Mouse (Mus musculus) forebrain, embryonic 15.5 days (tissue): ENCODE results near the gene Kcnj6. TPM values are rescaled to one million over a fixed set of nuclear protein-coding genes. Genes with fewer than 3 reads are reported as not detected.

Experiments
- ATAC-seq: fragments of 200-750 bp; cut with Nextera tagmentation; replicated peaks from 2 replicates; pipeline ENCODE4 v1.8.0; 2017; ENCODE audit warnings: mild to moderate bottlenecking, moderate TSS enrichment, moderate library complexity
- H3K27ac ChIP-seq: fragments of 300-500 bp; sonication (generic); replicated peaks from 2 replicates; pipeline ENCODE4 v1.5.1; 2015; ENCODE audit warnings: mild to moderate bottlenecking, inconsistent platforms
- H3K27me3 ChIP-seq: fragments of 300-500 bp; sonication (generic); 2 replicates; pipeline ENCODE4 v1.6.1; 2015; ENCODE audit warnings: inconsistent platforms
- H3K36me3 ChIP-seq: fragments of 300-500 bp; sonication (generic); 2 replicates; pipeline ENCODE4 v1.6.1; 2015; ENCODE audit warnings: mild to moderate bottlenecking, inconsistent platforms
- H3K4me1 ChIP-seq: fragments of 300-500 bp; sonication (generic); 2 replicates; pipeline ENCODE4 v1.6.1; 2015; ENCODE audit warnings: inconsistent platforms
- H3K4me2 ChIP-seq: fragments of 300-500 bp; sonication (generic); replicated peaks from 2 replicates; pipeline ENCODE4 v1.6.1; 2015; ENCODE audit warnings: mild to moderate bottlenecking, inconsistent platforms
- H3K4me3 ChIP-seq: fragments of 300-500 bp; sonication (generic); 2 replicates; pipeline ENCODE4 v1.5.1; 2015; ENCODE audit warnings: mild to moderate bottlenecking, inconsistent platforms
- H3K9ac ChIP-seq: fragments of 300-500 bp; sonication (generic); replicated peaks from 2 replicates; pipeline ENCODE4 v1.6.1; 2015; ENCODE audit warnings: mild to moderate bottlenecking, inconsistent platforms
- H3K9me3 ChIP-seq: fragments of 300-500 bp; sonication (generic); 2 replicates; pipeline ENCODE4 v1.6.1; 2016; ENCODE audit warnings: inconsistent platforms
- WGBS: fragments of 180-500 bp; shearing (Covaris S2); methylation state at CpG from one replicate; pipeline ENCODE4 v1.1.7; 2015; ENCODE audit warnings: mixed read lengths; 5-methylcytosine and 5-hydroxymethylcytosine counted together
- polyA plus RNA-seq: library from polyadenylated mRNA; unstranded; fragments of >200 nt; fragmentation: Nextera tagmentation; extraction: Ambion mirVana; gene quantifications from 2 replicates; pipeline ENCODE4 v1.2.1, GENCODE M21; 2015

Gene Kcnj6
- polyA plus RNA-seq, 1 experiment from 2014 or later: 1.7 TPM

DNA sequence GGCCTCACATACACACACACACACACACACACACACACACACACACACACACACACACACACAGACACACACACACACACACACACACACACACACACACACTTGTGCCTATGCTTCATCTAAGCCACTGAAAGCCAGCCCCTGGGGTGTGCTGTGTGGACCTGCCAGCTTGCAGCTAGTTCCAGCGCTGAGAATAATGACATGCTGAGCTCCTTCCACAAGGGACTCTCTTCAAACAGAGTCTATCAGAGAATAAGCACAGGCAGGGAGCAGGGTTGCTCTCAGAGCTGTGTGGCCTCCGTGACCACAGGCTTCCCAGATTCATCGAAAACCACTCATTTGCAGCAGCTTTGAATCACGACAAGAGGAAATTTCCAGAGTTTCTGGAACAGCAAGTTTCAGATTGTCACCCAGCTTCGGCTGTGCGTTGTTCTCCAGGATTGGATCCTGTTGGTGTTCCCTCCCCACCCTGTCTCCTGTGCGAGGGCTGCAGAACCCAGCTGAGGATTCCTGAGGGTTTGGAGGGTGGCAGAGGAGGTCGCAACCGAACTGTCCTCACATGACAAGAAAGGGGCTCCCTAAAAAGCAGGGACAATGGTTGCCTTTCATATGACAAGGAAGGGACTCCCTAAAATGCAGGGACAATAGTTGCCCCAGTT, 124.8 kb downstream of the Kcnj6 start:
- no peaks in the 10 kb centered on the region for H3K27me3 ChIP-seq
- H3K9ac ChIP-seq: no peak overlapping the region
- no peaks in the 10 kb centered on the region; the same call in 1 of the 2 replicates for H3K4me1 ChIP-seq
- no peaks in the 10 kb centered on the region for H3K36me3 ChIP-seq
- no peak overlapping the region for H3K27ac ChIP-seq
- 32% methylated on average over 9 of the region's 9 CpGs for WGBS
- no peak overlapping the region for H3K4me3 ChIP-seq
- no peak for ATAC-seq
- H3K9me3 ChIP-seq: no peaks in the 10 kb centered on the region
- H3K4me2 ChIP-seq: no peak overlapping the region

DNA sequence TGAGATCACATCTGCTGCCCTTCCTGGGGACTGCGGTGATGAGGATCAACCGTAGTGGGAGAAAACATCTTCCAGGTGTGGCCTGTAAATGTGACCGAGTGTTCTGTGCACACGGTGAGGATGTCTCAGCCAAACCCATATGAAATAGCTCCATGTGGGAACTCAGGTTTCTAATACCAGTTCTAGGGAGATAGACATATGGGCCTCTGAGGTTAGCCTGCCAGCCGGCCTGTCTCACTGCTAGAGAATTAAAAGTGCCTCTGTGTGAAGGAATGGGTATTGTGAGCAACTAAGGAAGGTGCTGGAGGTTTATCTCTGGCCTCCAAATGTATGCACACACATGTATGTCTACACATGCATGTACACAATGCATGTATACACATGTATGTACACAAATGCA, 129.1 kb downstream of the Kcnj6 start:
- WGBS: 93% methylated on average over 5 of the region's 5 CpGs
- Histone ChIP-seq H3K27ac (no peak overlapping the region), H3K36me3 (no peaks in the 10 kb centered on the region), H3K4me1 (no peaks in the 10 kb centered on the region; the same call in 1 of the 2 replicates), H3K9ac (no peak overlapping the region), H3K4me2 (no peak overlapping the region), H3K27me3 (no peaks in the 10 kb centered on the region), H3K4me3 (no peak overlapping the region), H3K9me3 (no peaks in the 10 kb centered on the region)
- no peak for ATAC-seq

DNA sequence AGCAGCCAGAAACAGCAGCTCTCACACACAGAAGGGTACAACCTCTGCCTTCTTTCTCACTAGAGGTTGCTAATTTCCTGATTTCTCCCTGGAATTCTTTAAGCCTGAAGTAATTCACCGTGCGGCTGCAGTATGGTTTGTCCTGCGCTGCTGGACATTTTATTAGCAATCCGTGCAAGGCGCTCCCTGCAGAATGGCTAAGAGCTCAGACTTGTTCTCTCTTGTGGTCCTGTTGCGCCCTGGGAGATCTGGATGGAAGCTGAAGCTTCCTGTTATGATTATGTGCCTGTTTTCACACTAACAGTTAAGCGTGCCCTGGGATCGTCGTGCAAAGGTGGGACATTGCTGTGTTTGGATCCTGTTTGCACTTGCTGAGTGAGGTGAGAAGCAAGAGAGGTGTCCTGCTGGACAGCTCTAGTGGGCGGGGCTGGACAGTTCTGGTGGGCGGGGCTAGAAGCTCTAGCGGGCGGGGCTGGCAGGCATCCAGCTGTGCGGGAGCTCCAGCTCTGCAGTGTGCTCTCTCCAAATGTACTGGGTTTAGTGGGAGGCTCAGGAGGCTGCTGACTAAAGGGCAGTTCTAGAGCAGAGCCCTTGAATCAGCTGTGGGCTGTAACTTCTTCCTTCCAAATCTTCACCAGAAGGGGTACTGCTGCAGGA, 131.1 kb downstream of the Kcnj6 start:
- 51% methylated on average over 14 of the region's 14 CpGs for WGBS
- H3K4me3 ChIP-seq: no peak overlapping the region
- no peak overlapping the region for H3K27ac ChIP-seq
- no peak overlapping the region for H3K9ac ChIP-seq
- H3K4me1 ChIP-seq: no peaks in the 10 kb centered on the region
- no peaks in the 10 kb centered on the region for H3K9me3 ChIP-seq
- ATAC-seq: no peak
- no peaks in the 10 kb centered on the region for H3K27me3 ChIP-seq
- no peaks in the 10 kb centered on the region for H3K36me3 ChIP-seq
- H3K4me2 ChIP-seq: no peak overlapping the region

DNA sequence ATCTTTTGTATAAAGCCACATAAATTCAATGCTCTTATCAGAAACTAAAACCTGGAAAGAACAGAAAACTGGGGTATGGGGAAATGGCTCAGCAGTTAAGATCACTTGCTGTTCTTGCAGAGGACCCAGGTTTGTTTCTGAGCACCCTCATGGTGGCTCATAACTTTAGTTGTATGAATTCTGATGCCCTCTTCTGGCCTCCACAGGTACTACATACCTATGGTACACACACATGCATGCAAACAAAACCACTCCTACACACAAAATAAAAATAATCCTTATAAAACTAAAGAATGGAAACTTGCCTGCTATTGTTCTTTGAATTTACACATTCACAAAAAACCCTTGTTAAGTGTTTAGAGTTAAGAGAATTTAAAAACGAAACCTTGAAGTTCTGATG, 131.7 kb downstream of the Kcnj6 start:
- H3K9ac ChIP-seq: no peak overlapping the region
- no peak overlapping the region for H3K4me3 ChIP-seq
- no peak for ATAC-seq
- no peaks in the 10 kb centered on the region for H3K4me1 ChIP-seq
- no peaks in the 10 kb centered on the region for H3K9me3 ChIP-seq
- WGBS: 81% methylated on average over 1 of the region's 1 CpGs
- no peak overlapping the region for H3K4me2 ChIP-seq
- no peaks in the 10 kb centered on the region for H3K36me3 ChIP-seq
- no peaks in the 10 kb centered on the region for H3K27me3 ChIP-seq
- no peak overlapping the region for H3K27ac ChIP-seq

DNA sequence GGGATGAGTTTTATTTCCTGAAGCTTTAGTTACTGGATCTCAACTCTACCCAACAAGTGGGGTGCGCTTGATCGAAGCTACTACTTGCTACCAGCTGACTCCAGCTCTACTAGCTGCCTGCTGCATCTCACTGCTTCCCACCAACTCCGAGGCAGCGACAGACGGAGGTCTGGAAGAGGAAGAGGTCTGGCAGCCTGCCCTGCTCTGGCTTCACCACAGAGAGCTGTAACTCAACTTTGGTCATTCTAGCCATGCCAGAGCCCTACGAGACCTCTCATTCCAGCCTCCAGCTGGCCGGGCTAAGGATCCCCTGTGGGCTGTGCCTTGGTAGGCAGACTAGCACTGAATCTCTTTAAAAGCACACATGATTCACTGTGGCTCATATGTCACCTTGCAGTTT, 132.4 kb downstream of the Kcnj6 start:
- no peak for ATAC-seq
- H3K9me3 ChIP-seq: no peaks in the 10 kb centered on the region
- no peak overlapping the region for H3K9ac ChIP-seq
- H3K4me1 ChIP-seq: no peaks in the 10 kb centered on the region
- no peak overlapping the region for H3K27ac ChIP-seq
- no peak overlapping the region for H3K4me2 ChIP-seq
- WGBS: 92% methylated on average over 7 of the region's 7 CpGs
- H3K36me3 ChIP-seq: no peaks in the 10 kb centered on the region
- no peak overlapping the region for H3K4me3 ChIP-seq
- H3K27me3 ChIP-seq: no peaks in the 10 kb centered on the region

DNA sequence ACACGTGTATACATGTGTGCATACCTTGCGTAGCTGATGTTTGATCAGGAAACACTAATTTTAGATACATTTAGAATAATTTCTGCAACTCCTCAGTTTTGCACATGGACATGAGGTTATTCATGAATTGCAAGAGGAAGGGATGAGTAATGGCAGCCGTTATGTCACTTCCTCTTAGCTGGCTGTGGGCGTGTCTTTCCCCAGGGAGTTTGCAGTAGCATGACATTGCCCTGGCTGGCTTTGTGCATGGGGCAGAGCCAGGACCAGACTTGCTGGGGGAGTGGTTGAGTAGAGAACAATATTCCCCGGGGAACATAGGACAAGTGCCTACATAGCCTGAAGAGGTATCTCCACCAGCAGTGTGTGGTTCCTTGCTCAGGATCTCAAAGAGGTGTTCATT, 134.0 kb downstream of the Kcnj6 start:
- no peaks in the 10 kb centered on the region for H3K36me3 ChIP-seq
- H3K4me1 ChIP-seq: no peaks in the 10 kb centered on the region
- H3K4me3 ChIP-seq: no peak overlapping the region
- H3K27me3 ChIP-seq: no peaks in the 10 kb centered on the region
- H3K9ac ChIP-seq: no peak overlapping the region
- no peak overlapping the region for H3K27ac ChIP-seq
- no peak for ATAC-seq
- no peak overlapping the region for H3K4me2 ChIP-seq
- no peaks in the 10 kb centered on the region for H3K9me3 ChIP-seq
- 90% methylated on average over 5 of the region's 5 CpGs for WGBS

DNA sequence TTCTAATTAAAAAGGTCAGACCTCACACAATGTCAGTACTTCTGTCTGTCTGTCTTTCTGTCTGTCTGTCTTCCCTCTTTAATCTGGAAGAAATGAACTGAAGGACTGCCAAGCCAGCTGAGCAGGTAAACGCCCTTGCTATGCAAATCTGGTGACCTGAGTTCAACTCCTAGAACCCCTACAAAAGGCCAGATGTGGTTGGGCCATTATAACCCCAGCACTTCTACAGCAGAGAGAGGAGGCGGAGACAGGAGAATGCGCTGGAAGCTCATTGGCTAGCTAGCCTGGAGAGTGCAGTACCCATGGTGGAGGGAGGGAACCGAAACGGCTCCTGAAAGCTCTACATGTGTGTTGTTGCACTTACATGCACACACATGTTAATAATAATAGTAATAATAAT, 141.5 kb downstream of the Kcnj6 start:
- Histone ChIP-seq H3K27me3 (no peaks in the 10 kb centered on the region), H3K27ac (no peak overlapping the region), H3K36me3 (no peaks in the 10 kb centered on the region), H3K9ac (no peak overlapping the region), H3K4me3 (no peak overlapping the region), H3K4me2 (no peak overlapping the region), H3K4me1 (no peaks in the 10 kb centered on the region), H3K9me3 (no peaks in the 10 kb centered on the region)
- ATAC-seq: no peak
- WGBS: 89% methylated on average over 5 of the region's 5 CpGs

DNA sequence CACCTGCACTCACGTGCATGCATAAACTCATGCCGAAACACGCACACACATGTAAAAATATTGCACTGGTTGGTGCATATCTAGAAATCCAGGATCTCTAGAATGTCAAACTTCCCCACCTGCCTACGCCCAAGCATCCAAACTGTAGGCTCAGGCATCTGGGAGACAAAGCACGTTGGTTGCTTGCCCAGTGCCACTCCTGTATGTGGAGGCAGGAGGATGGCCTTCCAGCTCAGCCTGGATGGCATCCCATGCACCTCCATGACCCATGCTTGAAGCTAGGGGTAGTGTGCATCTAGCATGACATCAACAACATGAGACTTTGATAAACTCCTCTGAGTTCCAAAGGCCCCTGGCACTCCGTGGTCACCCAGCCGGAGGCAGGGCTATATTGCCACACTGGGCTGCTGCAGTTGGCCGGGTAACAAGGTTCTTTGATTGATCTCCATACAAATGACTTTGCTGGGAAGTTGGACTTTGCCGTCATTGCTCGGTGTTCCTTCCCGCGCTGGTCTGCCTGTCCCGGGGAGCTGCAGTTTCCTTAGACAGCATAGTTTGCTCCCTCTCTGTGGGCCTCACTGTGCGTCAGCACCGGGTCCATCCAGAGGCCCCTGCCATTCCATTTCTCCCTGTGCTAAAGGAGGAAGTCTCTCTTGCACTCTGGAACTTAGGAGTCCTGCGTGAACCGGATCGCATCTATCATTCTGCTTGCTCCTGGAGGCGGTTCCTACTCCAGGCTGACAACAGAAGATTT, 144.9 kb downstream of the Kcnj6 start:
- H3K4me3 ChIP-seq: no peak overlapping the region
- ATAC-seq: no peak
- no peak overlapping the region for H3K9ac ChIP-seq
- H3K27ac ChIP-seq: no peak overlapping the region
- no peaks in the 10 kb centered on the region for H3K27me3 ChIP-seq
- no peaks in the 10 kb centered on the region for H3K36me3 ChIP-seq
- WGBS: 80% methylated on average over 19 of the region's 19 CpGs
- H3K4me1 ChIP-seq: no peaks in the 10 kb centered on the region
- H3K9me3 ChIP-seq: no peaks in the 10 kb centered on the region
- H3K4me2 ChIP-seq: no peak overlapping the region

DNA sequence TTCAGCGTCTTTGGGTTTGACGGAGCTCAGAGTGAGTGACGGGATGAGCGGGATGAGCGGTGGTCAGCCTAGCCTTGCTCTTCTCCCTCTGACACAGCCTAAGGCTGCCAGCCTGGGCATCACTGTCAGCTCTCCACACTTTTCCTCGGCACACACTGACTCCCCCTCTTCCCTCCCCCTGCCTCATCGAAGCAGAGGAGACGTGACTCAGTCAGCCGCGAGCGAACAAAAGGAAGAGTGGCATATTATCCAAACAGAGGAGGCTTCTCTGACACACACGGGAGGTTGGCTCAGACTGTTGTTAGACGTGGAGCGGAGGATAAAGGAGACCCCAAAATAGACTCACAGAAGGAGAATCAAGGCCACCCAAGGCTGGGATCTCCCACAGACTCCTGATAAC, 147.1 kb downstream of the Kcnj6 start:
- 47% methylated on average over 14 of the region's 14 CpGs for WGBS
- no peak overlapping the region for H3K4me2 ChIP-seq
- ATAC-seq: no peak
- H3K4me3 ChIP-seq: no peak overlapping the region
- H3K27ac ChIP-seq: no peak overlapping the region
- H3K36me3 ChIP-seq: no peaks in the 10 kb centered on the region
- H3K4me1 ChIP-seq: no peaks in the 10 kb centered on the region
- no peaks in the 10 kb centered on the region for H3K9me3 ChIP-seq
- H3K9ac ChIP-seq: no peak overlapping the region
- H3K27me3 ChIP-seq: no peaks in the 10 kb centered on the region

DNA sequence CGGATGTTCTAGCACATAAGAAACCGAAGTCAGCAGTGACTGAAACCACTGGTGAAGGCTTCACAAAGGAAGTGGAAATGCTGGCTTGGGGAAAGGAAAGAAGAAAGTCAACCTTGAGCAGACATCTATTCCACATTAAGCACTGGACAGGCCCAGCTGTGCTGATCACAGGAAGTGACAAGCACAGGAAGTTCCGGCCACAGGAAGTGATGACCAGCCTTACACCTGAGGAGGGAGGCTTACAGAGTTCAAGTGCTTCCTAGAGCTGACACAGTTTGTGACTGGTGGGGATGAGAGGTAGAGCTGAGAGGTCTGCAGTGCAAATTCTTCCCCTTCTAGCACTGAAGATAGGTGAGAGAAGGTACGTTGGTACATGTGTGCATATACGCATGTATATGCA, 151.5 kb downstream of the Kcnj6 start:
- H3K36me3 ChIP-seq: no peaks in the 10 kb centered on the region
- 92% methylated on average over 5 of the region's 5 CpGs for WGBS

DNA sequence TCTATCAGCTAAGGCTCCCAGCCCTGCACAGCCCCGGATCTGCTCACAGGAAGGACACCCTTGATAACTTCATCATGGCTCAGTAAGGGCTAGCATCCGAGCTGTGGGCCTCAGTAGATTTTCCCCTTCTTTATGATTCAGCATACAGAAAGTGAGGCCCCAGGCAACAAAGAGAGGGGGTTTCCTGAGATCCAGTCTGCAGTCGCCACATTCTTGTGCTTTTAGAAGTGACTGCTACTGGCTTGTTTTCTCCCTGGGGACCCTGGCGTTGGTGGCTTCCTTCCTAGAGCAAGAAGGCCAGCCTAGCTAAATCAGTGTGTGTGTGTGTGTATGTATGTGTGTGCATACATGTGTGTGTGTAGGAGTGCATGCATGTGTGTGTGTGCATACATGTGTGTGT, 152.7 kb downstream of the Kcnj6 start:
- H3K36me3 ChIP-seq: no peaks in the 10 kb centered on the region

More for the DNA sequence above, 151.5 kb downstream of the Kcnj6 start:
- Histone ChIP-seq H3K4me3 (no peak overlapping the region), H3K27me3 (no peaks in the 10 kb centered on the region), H3K27ac (no peak overlapping the region), H3K4me2 (no peak overlapping the region), H3K4me1 (no peaks in the 10 kb centered on the region), H3K9me3 (no peaks in the 10 kb centered on the region), H3K9ac (no peak overlapping the region)
- ATAC-seq: no peak

DNA sequence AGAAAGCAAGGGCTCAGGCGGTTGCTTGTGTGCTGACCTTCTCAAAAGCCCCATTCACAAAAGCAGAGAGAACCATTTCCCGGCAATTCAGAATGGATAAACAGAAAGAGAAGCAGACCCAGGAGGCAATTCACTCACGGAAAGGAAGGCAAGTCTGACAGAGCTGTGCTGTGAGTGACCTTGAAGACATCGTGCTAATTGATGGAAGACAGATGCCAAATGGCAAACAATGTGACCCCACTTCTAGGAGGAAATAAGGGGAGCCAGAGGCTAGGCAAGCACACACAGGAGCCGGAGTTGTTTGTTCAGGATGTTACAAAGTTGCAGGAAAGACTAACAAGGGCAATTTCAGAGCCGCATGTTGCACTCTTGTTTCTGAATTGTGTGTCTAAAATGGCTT, 158.1 kb downstream of the Kcnj6 start:
- Histone ChIP-seq H3K9ac (no peak overlapping the region), H3K27me3 (no peaks in the 10 kb centered on the region), H3K4me1 (no peaks in the 10 kb centered on the region), H3K4me3 (no peak overlapping the region), H3K9me3 (no peaks in the 10 kb centered on the region), H3K27ac (no peak overlapping the region), H3K4me2 (no peak overlapping the region), H3K36me3 (no peaks in the 10 kb centered on the region)
- 46% methylated on average over 6 of the region's 6 CpGs for WGBS
- ATAC-seq: no peak

More for the DNA sequence above, 152.7 kb downstream of the Kcnj6 start:
- Histone ChIP-seq H3K4me2 (no peak overlapping the region), H3K9me3 (no peaks in the 10 kb centered on the region), H3K27ac (no peak overlapping the region), H3K4me1 (no peaks in the 10 kb centered on the region), H3K4me3 (no peak overlapping the region), H3K27me3 (no peaks in the 10 kb centered on the region), H3K9ac (no peak overlapping the region)
- 69% methylated on average over 4 of the region's 4 CpGs for WGBS
- no peak for ATAC-seq
